Mouse (Mus musculus) heart, embryonic 14.5 days (tissue): ENCODE data around the gene Decr2. TPM values are rescaled to one million over a fixed set of nuclear protein-coding genes. Genes with fewer than 3 reads are reported as not detected.
"Not testable (repeated sequence)": the region's sequence is repeated elsewhere in the genome, so short reads cannot be mapped to it uniquely, and the experiment has no call there.

ENCODE experiments used
- ATAC-seq: fragments of 200-750 bp; cut with Nextera tagmentation; 2 replicates; pipeline ENCODE4 v1.8.0; 2017; ENCODE audit warnings: low read depth, moderate TSS enrichment; ENCODE audit not compliant: insufficient number of reproducible peaks, insufficient read depth, low FRiP score
- H3K27ac ChIP-seq, 2 experiments: fragments of 200-500 bp in 1 of 2; fragments of 300-500 bp in 1 of 2; sonication (generic) in 1 of 2; replicated peaks in 1 of 2; 2 replicates each; pipeline ENCODE4 v1.5.1; 2012 to 2014; ENCODE audit warnings: low read depth in 2 of 2, low read length in 2 of 2, control low read depth in 1 of 2, mild to moderate bottlenecking in 1 of 2, mixed read lengths in 1 of 2; ENCODE audit not compliant: control insufficient read depth in 1 of 2, insufficient read depth in 1 of 2
- H3K27me3 ChIP-seq: fragments of 300-500 bp; sonication (generic); 2 replicates; pipeline ENCODE4 v1.6.1; 2014; ENCODE audit warnings: mild to moderate bottlenecking, low read length, control low read depth; ENCODE audit not compliant: control insufficient read depth, insufficient read depth
- H3K36me3 ChIP-seq: fragments of 300-500 bp; sonication (generic); 2 replicates; pipeline ENCODE4 v1.6.1; 2014; ENCODE audit warnings: mild to moderate bottlenecking, control low read depth, low read length, mixed read lengths; ENCODE audit not compliant: control insufficient read depth, insufficient read depth
- H3K4me1 ChIP-seq, 2 experiments: fragments of 200-500 bp in 1 of 2; fragments of 300-500 bp in 1 of 2; sonication (generic) in 1 of 2; 2 replicates each; pipeline ENCODE4 v1.6.1; 2012 to 2014; ENCODE audit warnings: low read length in 2 of 2, control low read depth in 1 of 2, mixed read lengths in 1 of 2; ENCODE audit not compliant: control insufficient read depth in 2 of 2, insufficient read depth in 2 of 2
- H3K4me2 ChIP-seq: fragments of 300-500 bp; sonication (generic); 2 replicates; pipeline ENCODE4 v1.6.1; 2014; ENCODE audit warnings: mild to moderate bottlenecking, low read length
- H3K4me3 ChIP-seq, 2 experiments: fragments of 200-500 bp in 1 of 2; fragments of 300-500 bp in 1 of 2; sonication (generic) in 1 of 2; 2 replicates each; pipeline ENCODE4 v1.5.1; 2012 to 2014; ENCODE audit warnings: low read length in 2 of 2, mild to moderate bottlenecking in 2 of 2, control low read depth in 1 of 2, low read depth in 1 of 2, moderate library complexity in 1 of 2; ENCODE audit not compliant: control insufficient read depth in 1 of 2, insufficient read depth in 1 of 2
- H3K9ac ChIP-seq: fragments of 300-500 bp; sonication (generic); 2 replicates; pipeline ENCODE4 v1.6.1; 2014; ENCODE audit warnings: mild to moderate bottlenecking, low read length
- H3K9me3 ChIP-seq: fragments of 300-500 bp; sonication (generic); 2 replicates; pipeline ENCODE4 v1.6.1; 2016; ENCODE audit warnings: low read length, control low read depth; ENCODE audit not compliant: control insufficient read depth
- whole genome bisulfite sequencing: fragments of 180-500 bp; shearing (Covaris S2); extraction: QIAGEN DNeasy Blood & Tissue Kit; methylation state at CpG from one replicate; pipeline ENCODE4 v1.1.7; 2014; 5-methylcytosine and 5-hydroxymethylcytosine counted together
- polyA plus RNA-seq: library from polyadenylated mRNA; unstranded; fragments of >200 nt; fragmentation: Nextera tagmentation; extraction: Ambion mirVana; gene quantifications from 2 replicates; pipeline ENCODE4 v1.2.1, GENCODE M21; 2014

Decr2 gene
- polyA plus RNA-seq, 1 experiment from 2014 or later = 39.5 TPM

DNA sequence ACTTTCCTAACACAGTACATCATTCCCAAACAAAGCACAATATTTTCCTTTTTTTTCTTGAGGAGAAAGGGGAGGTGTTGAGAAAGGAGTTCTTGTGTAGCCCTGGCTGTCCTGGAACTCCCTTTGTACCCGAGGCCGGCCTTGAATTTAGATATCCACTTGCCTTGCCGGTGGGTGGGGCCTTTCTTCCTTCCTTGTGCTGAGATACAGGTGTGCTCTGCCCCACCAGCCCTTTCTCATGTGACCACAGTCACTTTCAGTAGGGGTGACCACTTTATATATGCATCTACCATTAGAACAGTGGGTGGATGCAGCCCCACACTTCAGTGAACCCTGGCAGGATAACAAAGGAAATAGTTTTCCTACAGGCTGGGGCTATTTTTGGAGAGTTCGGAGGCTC, 21.6 kb upstream of the Decr2 start:
- no peak overlapping the region for H3K9ac ChIP-seq
- H3K9me3 ChIP-seq = no peaks in the 10 kb centered on the region
- WGBS = 16% methylated on average over 4 of the region's 4 CpGs
- H3K4me2 ChIP-seq = no peak overlapping the region
- ATAC-seq = no peak
- H3K27me3 ChIP-seq = peaks cover 72% of the 10 kb centered on the region
- H3K36me3 ChIP-seq = no peaks in the 10 kb centered on the region
- no peak overlapping the region for H3K4me3 ChIP-seq
- no peak overlapping the region for H3K27ac ChIP-seq
- H3K4me1 ChIP-seq = peaks cover 4 to 7% of the 10 kb centered on the region in 2 experiments; a peak in 2 of 4 replicates

- 5% methylated on average over 4 of the region's 4 CpGs for WGBS
- Histone ChIP-seq H3K36me3 (no peaks in the 10 kb centered on the region), H3K9me3 (no peaks in the 10 kb centered on the region), H3K4me3 (no peak overlapping the region), H3K9ac (no peak overlapping the region), H3K27ac (no peak overlapping the region), H3K27me3 (peaks cover 65% of the 10 kb centered on the region), H3K4me2 (no peak overlapping the region), H3K4me1 (peaks cover 4 to 7% of the 10 kb centered on the region in 2 experiments; a peak in 2 of 4 replicates)
- ATAC-seq = no peak
These were observed 20.9 kb upstream of the Decr2 start for GRCm38 (mm10) chr17:26111024-26111423.

DNA sequence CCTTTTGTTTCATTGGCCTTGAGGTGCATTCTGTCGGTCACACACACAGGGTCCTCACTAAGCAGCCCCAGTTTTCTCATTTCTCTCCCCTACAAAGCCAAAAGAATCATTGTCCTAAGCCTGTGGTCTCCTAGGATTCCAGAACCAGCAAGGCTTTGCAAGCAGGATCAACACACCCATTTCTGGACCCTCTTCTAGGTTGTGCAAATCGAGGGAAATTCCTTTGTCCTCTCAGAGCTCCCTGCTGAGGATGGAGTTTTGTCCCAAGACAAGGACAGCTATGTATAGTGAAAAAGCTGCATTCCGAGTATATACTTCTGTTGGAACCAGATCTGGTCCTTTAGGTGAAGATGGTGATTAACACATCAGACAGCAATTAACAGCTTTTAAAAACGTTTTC, 20.0 kb upstream of the Decr2 start:
- H3K27ac ChIP-seq = no peak overlapping the region
- ATAC-seq = no peak

GRCm38 (mm10) chr17:26105619-26106018, 15.5 kb upstream of the Decr2 start:
- H3K27ac ChIP-seq = no peak overlapping the region
- 44% methylated on average over 3 of the region's 4 CpGs for WGBS
- H3K9ac ChIP-seq = no peak overlapping the region
- H3K4me1 ChIP-seq = no peaks in the 10 kb centered on the region
- H3K27me3 ChIP-seq = peaks cover 12% of the 10 kb centered on the region
- no peaks in the 10 kb centered on the region for H3K9me3 ChIP-seq
- no peak for ATAC-seq
- H3K36me3 ChIP-seq = no peaks in the 10 kb centered on the region
- H3K4me2 ChIP-seq = no peak overlapping the region
- H3K4me3 ChIP-seq = no peak overlapping the region

More for the DNA sequence above, 20.0 kb upstream of the Decr2 start:
- Histone ChIP-seq H3K4me1 (peaks cover 4 to 7% of the 10 kb centered on the region in 2 experiments; a peak in 2 of 4 replicates), H3K4me2 (no peak overlapping the region), H3K27me3 (peaks cover 57% of the 10 kb centered on the region), H3K4me3 (no peak overlapping the region), H3K9ac (no peak overlapping the region), H3K9me3 (no peaks in the 10 kb centered on the region), H3K36me3 (no peaks in the 10 kb centered on the region)
- WGBS = 34% methylated on average over 4 of the region's 4 CpGs

GRCm38 (mm10) chr17:26101478-26101877, 11.3 kb upstream of the Decr2 start:
- no peaks in the 10 kb centered on the region for H3K9me3 ChIP-seq
- no peak overlapping the region for H3K4me2 ChIP-seq
- H3K9ac ChIP-seq = no peak overlapping the region
- no peaks in the 10 kb centered on the region for H3K4me1 ChIP-seq
- 45% methylated on average over 3 of the region's 4 CpGs for WGBS
- no peak overlapping the region for H3K4me3 ChIP-seq
- no peak overlapping the region for H3K27ac ChIP-seq
- H3K36me3 ChIP-seq = no peaks in the 10 kb centered on the region
- no peak for ATAC-seq
- H3K27me3 ChIP-seq = no peaks in the 10 kb centered on the region

GRCm38 (mm10) chr17:26100166-26100565, 10.0 kb upstream of the Decr2 start:
- no peaks in the 10 kb centered on the region for H3K27me3 ChIP-seq
- 40% methylated on average over 2 of the region's 2 CpGs for WGBS
- no peak overlapping the region for H3K4me2 ChIP-seq
- no peak for ATAC-seq
- no peak overlapping the region for H3K27ac ChIP-seq
- no peaks in the 10 kb centered on the region for H3K4me1 ChIP-seq
- H3K9ac ChIP-seq = no peak overlapping the region
- H3K4me3 ChIP-seq = no peak overlapping the region
- no peaks in the 10 kb centered on the region for H3K9me3 ChIP-seq
- H3K36me3 ChIP-seq = no peaks in the 10 kb centered on the region

DNA sequence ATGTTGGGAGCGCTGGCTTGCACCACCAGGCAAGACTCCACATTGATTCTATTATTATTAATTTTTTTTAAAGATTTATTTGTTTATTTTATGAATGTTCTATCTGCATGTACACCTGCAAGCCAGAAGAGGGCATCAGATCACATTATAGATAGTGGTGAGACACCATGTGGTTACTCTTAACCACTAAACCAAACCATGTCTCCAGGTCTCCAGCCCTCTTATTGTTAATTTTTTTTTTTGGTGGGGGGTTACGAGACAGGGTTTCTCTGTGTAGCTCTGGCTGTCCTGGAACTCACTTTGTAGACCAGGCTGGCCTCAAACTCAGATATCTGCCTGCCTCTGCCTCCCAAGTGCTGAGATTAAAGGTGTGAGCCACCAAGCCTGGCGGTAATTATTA, 9.2 kb upstream of the Decr2 start:
- H3K9ac ChIP-seq, H3K4me1 ChIP-seq, H3K27me3 ChIP-seq, H3K9me3 ChIP-seq, H3K4me2 ChIP-seq, H3K27ac ChIP-seq, H3K36me3 ChIP-seq, ATAC-seq, H3K4me3 ChIP-seq: not testable (repeated sequence)
- WGBS = 74% methylated on average over 3 of the region's 3 CpGs

- no peaks in the 10 kb centered on the region for H3K36me3 ChIP-seq
- H3K4me1 ChIP-seq = no peaks in the 10 kb centered on the region
- no peaks in the 10 kb centered on the region for H3K27me3 ChIP-seq
- H3K4me2 ChIP-seq = no peak overlapping the region
- no peak for ATAC-seq
- H3K27ac ChIP-seq = no peak overlapping the region
- H3K9me3 ChIP-seq = no peaks in the 10 kb centered on the region
- 89% methylated on average over 7 of the region's 7 CpGs for WGBS
- no peak overlapping the region for H3K4me3 ChIP-seq
- no peak overlapping the region for H3K9ac ChIP-seq
These were observed 8.3 kb upstream of the Decr2 start for GRCm38 (mm10) chr17:26098461-26098860.
